Mouse (Mus musculus) kidney, postnatal 0 days (tissue): Measurements from ENCODE around the gene Srf. TPM values are rescaled to one million over a fixed set of nuclear protein-coding genes. Genes with fewer than 3 reads are reported as not detected.
A peak's percentile ranks its signal among the peaks of the same experiment; 100 is the strongest.

Experiments used
- ATAC-seq: fragments of 200-750 bp; cut with Nextera tagmentation; replicated peaks from 2 replicates; pipeline ENCODE4 v1.8.0; 2017; ENCODE audit warnings: low read depth, moderate number of reproducible peaks, moderate TSS enrichment, moderate library complexity; ENCODE audit not compliant: low FRiP score
- DNase-seq: peaks from one replicate; pipeline ENCODE4 v3.0.0-alpha.2; 2016; ENCODE audit warnings: low spot score
- H3K27ac ChIP-seq: fragments of 300-500 bp; sonication (generic); 2 replicates; pipeline ENCODE4 v1.5.1; 2014; ENCODE audit warnings: mild to moderate bottlenecking
- H3K27me3 ChIP-seq: fragments of 300-500 bp; sonication (generic); 2 replicates; pipeline ENCODE4 v1.6.1; 2014; ENCODE audit warnings: low read length, mixed read lengths; ENCODE audit not compliant: insufficient read depth
- H3K36me3 ChIP-seq: fragments of 300-500 bp; sonication (generic); 2 replicates; pipeline ENCODE4 v1.6.1; 2014; ENCODE audit warnings: low read length, mixed read lengths; ENCODE audit not compliant: insufficient read depth
- H3K4me1 ChIP-seq: fragments of 300-500 bp; sonication (generic); replicated peaks from 2 replicates; pipeline ENCODE4 v1.6.1; 2014; ENCODE audit warnings: antibody characterized with exemption, low read length, mixed read lengths; ENCODE audit not compliant: insufficient read depth
- H3K4me2 ChIP-seq: fragments of 300-500 bp; sonication (generic); 2 replicates; pipeline ENCODE4 v1.6.1; 2014; ENCODE audit warnings: mild to moderate bottlenecking, low read length, moderate library complexity, mixed read lengths
- H3K4me3 ChIP-seq: fragments of 300-500 bp; sonication (generic); replicated peaks from 2 replicates; pipeline ENCODE4 v1.5.1; 2014; ENCODE audit warnings: low read depth, low read length
- H3K9ac ChIP-seq: fragments of 300-500 bp; sonication (generic); 2 replicates; pipeline ENCODE4 v1.6.1; 2014; ENCODE audit warnings: low read depth, low read length
- H3K9me3 ChIP-seq: fragments of 300-500 bp; sonication (generic); replicated peaks from 2 replicates; pipeline ENCODE4 v1.6.1; 2016; ENCODE audit warnings: low read length, inconsistent platforms, mixed read lengths
- CTCF ChIP-seq: IDR thresholded peaks from 2 replicates; pipeline ENCODE4 v1.5.1; 2016; ENCODE audit warnings: antibody characterized with exemption, low read depth, mild to moderate bottlenecking, moderate library complexity
- WGBS: fragments of 180-500 bp; shearing (Covaris S2); extraction: QIAGEN DNeasy Blood & Tissue Kit; methylation state at CpG from one replicate; pipeline ENCODE4 v1.1.7; 2014; 5-methylcytosine and 5-hydroxymethylcytosine counted together
- polyA plus RNA-seq: library from polyadenylated mRNA; unstranded; fragments of >200 nt; fragmentation: Nextera tagmentation; extraction: Ambion mirVana; gene quantifications from 2 replicates; pipeline ENCODE4 v1.2.1, GENCODE M21; 2015

Srf gene
- polyA plus RNA-seq, 1 experiment from 2014 or later: 6.0 TPM

GRCm38 (mm10) chr17:46525579-46526307, 30.2 kb downstream of the Srf start:
- no peaks in the 10 kb centered on the region for H3K36me3 ChIP-seq
- peak; percentile 98 for TF ChIP-seq CTCF
- WGBS: 44% methylated on average over 12 of the region's 12 CpGs

GRCm38 (mm10) chr17:46525065-46525464, 30.9 kb downstream of the Srf start:
- Histone ChIP-seq H3K27me3 (no peaks in the 10 kb centered on the region), H3K9ac (no peak overlapping the region), H3K4me2 (no peak overlapping the region), H3K36me3 (no peaks in the 10 kb centered on the region), H3K4me1 (no peaks in the 10 kb centered on the region), H3K4me3 (no peak overlapping the region), H3K27ac (no peak overlapping the region), H3K9me3 (no peaks in the 10 kb centered on the region)
- no peak for TF ChIP-seq CTCF
- no peak for DNase-seq
- ATAC-seq: no peak
- 82% methylated on average over 10 of the region's 10 CpGs for WGBS

More at GRCm38 (mm10) chr17:46525579-46526307, 30.2 kb downstream of the Srf start:
- H3K27ac ChIP-seq: no peak overlapping the region
- no peaks in the 10 kb centered on the region for H3K27me3 ChIP-seq
- H3K4me2 ChIP-seq: no peak overlapping the region
- H3K9me3 ChIP-seq: no peaks in the 10 kb centered on the region
- no peak overlapping the region for H3K4me3 ChIP-seq
- ATAC-seq (peak; percentile 29; the same call in 1 of the 2 replicates), DNase-seq (peak; percentile 91)
- no peaks in the 10 kb centered on the region for H3K4me1 ChIP-seq
- no peak overlapping the region for H3K9ac ChIP-seq

GRCm38 (mm10) chr17:46521963-46522668, 33.9 kb downstream of the Srf start:
- no peaks in the 10 kb centered on the region for H3K36me3 ChIP-seq
- no peak overlapping the region for H3K4me2 ChIP-seq
- no peaks in the 10 kb centered on the region for H3K9me3 ChIP-seq
- H3K9ac ChIP-seq: no peak overlapping the region
- peak; percentile 35; the same call in 1 of the 2 replicates for TF ChIP-seq CTCF
- no peaks in the 10 kb centered on the region for H3K4me1 ChIP-seq
- H3K27ac ChIP-seq: no peak overlapping the region
- ATAC-seq (no peak), DNase-seq (no peak)
- no peaks in the 10 kb centered on the region for H3K27me3 ChIP-seq
- 41% methylated on average over 24 of the region's 24 CpGs for WGBS
- H3K4me3 ChIP-seq: no peak overlapping the region

GRCm38 (mm10) chr17:46521174-46521573, 34.8 kb downstream of the Srf start:
- TF ChIP-seq CTCF: no peak
- Histone ChIP-seq H3K4me1 (no peaks in the 10 kb centered on the region), H3K4me3 (no peak overlapping the region), H3K9ac (0 out of 2 replicates have a peak overlapping the region, but pooled peaks have one; percentile 27), H3K27ac (no peak overlapping the region), H3K9me3 (no peaks in the 10 kb centered on the region), H3K4me2 (no peak overlapping the region), H3K27me3 (no peaks in the 10 kb centered on the region), H3K36me3 (no peaks in the 10 kb centered on the region)
- DNase-seq: no peak
- WGBS: 80% methylated on average over 9 of the region's 9 CpGs
- no peak for ATAC-seq

GRCm38 (mm10) chr17:46520385-46520979, 35.5 kb downstream of the Srf start:
- DNase-seq (no peak), ATAC-seq (no peak)
- H3K9ac ChIP-seq: peak overlapping the region; percentile 32; the same call in 1 of the 2 replicates
- H3K4me3 ChIP-seq: no peak overlapping the region
- no peaks in the 10 kb centered on the region for H3K36me3 ChIP-seq
- TF ChIP-seq CTCF: no peak
- H3K4me1 ChIP-seq: no peaks in the 10 kb centered on the region
- WGBS: 55% methylated on average over 25 of the region's 25 CpGs
- no peak overlapping the region for H3K4me2 ChIP-seq
- H3K9me3 ChIP-seq: no peaks in the 10 kb centered on the region
- H3K27me3 ChIP-seq: no peaks in the 10 kb centered on the region
- H3K27ac ChIP-seq: no peak overlapping the region

GRCm38 (mm10) chr17:46519971-46520370, 36.0 kb downstream of the Srf start:
- no peaks in the 10 kb centered on the region for H3K4me1 ChIP-seq
- H3K4me2 ChIP-seq: no peak overlapping the region
- DNase-seq (no peak), ATAC-seq (no peak)
- no peak for TF ChIP-seq CTCF
- H3K9ac ChIP-seq: no peak overlapping the region; the same call in 1 of the 2 replicates
- H3K4me3 ChIP-seq: no peak overlapping the region
- no peaks in the 10 kb centered on the region for H3K9me3 ChIP-seq
- whole genome bisulfite sequencing: 61% methylated on average over 10 of the region's 10 CpGs
- H3K27me3 ChIP-seq: no peaks in the 10 kb centered on the region
- H3K27ac ChIP-seq: no peak overlapping the region
- H3K36me3 ChIP-seq: no peaks in the 10 kb centered on the region
